Mouse (Mus musculus) ES-Bruce4 (cell line): ENCODE measurements around the gene Ncaph2.

ENCODE experiments used
- CTCF ChIP-seq: IDR thresholded peaks from one replicate; pipeline ENCODE4 v1.8.1; 2011; ENCODE audit warnings: low read depth, low read length
- EP300 ChIP-seq: IDR thresholded peaks from 2 replicates; pipeline ENCODE4 v1.6.1; 2011; ENCODE audit warnings: low read depth, low read length; ENCODE audit not compliant: insufficient read depth
- POLR2A ChIP-seq: IDR thresholded peaks from one replicate; pipeline ENCODE4 v1.8.1; 2011; ENCODE audit warnings: low read length; ENCODE audit not compliant: insufficient read depth

DNA sequence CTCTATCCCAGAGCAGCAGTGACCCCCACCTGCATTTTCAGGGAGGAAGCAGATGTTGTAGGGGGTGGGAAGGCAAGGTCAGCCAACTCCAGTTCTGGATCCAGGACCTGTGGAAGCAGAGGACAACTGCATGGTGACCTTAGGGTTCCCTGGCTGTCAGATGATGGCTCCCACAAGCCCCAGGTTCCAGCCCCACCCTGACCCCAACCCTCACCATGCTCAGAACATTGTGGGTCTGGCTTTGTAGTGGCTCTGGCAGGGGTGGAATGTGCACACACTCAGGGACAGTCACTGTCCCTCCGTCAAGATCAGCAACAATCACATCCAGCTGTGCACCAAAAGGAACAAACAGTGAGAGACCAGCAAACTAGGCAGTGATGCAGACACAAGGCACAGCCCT lies 49.6 kb upstream of the Ncaph2 start:
- TF ChIP-seq EP300 (no peak), CTCF (no peak), POLR2A (no peak)
